Mouse (Mus musculus): ENCODE results near the gene Mlf1.

DNA sequence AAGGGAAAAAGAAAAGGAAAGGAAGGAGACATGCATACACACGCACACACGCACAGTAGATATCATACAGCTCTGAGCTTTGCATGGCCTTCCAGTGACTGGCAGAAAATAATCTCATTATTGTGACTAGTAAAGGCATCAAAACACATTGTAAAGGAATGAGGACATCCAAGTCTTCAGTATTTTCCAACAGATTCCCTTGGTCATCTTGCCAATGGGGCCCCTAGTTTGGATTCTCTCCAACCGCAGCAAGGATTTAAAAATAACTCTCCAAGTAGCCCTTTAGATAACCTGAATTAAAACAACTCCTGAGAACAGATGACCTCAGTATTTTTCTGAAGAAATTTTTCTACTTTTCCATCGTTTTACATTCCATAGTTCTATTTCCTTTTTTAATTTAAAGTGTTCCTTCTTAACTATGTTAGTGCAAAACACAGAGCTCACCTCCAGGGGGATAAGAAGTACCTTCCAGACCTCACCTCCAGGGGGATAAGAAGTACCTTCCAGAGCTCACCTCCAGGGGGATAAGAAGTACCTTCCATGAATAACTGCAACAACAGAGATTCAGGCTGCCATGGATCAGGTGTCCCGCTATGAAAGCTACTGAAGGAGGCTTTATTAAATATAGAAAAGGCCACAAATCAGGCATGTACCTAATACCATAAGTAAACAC, 4.4 kb upstream of the Mlf1 start:
- TF ChIP-seq CTCF (IDR thresholded peaks at IDR 0.05; ENCODE audit: low read depth) (no peak), EP300 (optimal IDR thresholded peaks at IDR 0.05) (no peak)

All from stomach, postnatal 0 days (tissue).